Mouse (Mus musculus) testis, adult 2 months (tissue): ENCODE data around the gene Srpr.

Experiments used
- CTCF ChIP-seq: fragments of 200-500 bp; IDR thresholded peaks from 2 replicates; pipeline ENCODE4 v1.5.1; 2012; ENCODE audit warnings: low read depth, mild to moderate bottlenecking, inconsistent platforms, low read length, moderate library complexity; ENCODE audit not compliant: control insufficient read depth, insufficient read depth, insufficient replicate concordance
- POLR2A ChIP-seq: fragments of 200-500 bp; IDR thresholded peaks from 2 replicates; pipeline ENCODE4 v1.6.1; 2012; ENCODE audit warnings: low read depth, mild to moderate bottlenecking, inconsistent platforms, low read length, moderate library complexity; ENCODE audit not compliant: control insufficient read depth

DNA sequence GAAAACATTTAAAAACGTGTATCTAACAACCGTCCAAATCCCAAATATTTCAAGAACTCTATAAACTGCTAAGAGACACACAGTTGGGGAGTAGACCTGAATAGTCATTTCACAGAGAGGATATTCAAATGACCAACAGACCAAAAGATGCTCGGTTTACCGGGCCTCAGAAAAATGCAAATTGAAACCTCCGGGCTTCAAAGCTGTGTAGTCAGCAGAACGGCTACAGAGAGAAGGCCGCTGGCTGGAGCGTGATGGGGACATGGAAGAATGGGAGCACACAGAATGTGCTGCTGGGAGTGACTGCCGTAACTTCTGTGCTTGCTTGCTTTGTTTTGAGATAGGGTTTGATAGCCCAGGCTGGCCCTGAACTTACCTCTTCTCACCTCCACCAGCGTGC lies 1.6 kb upstream of the Srpr start:
- TF ChIP-seq POLR2A (no peak), CTCF (no peak)
